Mouse (Mus musculus) mammary gland, adult 2 months (tissue): ENCODE measurements around the gene Tmtc4. TPM values are rescaled to one million over a fixed set of nuclear protein-coding genes. Genes with fewer than 3 reads are reported as not detected.

ENCODE experiments used
- polyA plus RNA-seq: library from polyadenylated mRNA; depleted of rRNA; stranded (reverse); fragments of >200 nt; gene quantifications from 2 replicates; pipeline ENCODE4 v1.2.3, GENCODE M21; 2012; ENCODE audit warnings: low replicate concordance; rRNA removed

The Tmtc4 gene
- polyA plus RNA-seq, result 5.7 and 9.7 TPM in 2 replicates

GRCm38 (mm10) chr14:122983226-122984215 lies at the start of gene Tmtc4:
Gene Tmtc4 (minus strand): TSS chr14:122984035.

DNA sequence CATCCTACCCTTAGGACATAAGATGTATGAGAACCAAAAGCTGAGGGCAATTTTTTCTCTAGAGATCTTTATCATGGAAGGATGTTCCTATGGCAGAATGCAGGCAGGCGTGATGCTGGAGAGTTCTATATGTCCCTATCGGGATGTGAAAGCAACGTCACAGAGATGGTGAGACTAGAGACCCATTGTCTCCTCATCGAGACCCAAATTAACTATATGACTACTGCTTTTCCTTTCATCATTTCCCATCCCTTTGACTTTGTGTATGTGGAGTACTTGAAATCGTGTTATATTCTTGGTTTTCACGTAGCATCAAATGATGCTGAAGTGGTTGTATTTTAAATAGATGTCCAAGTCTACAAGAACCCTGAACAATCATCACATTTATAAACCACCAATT lies 70.2 kb downstream of the Tmtc4 start, which contains the start of gene Ggact:
Ggact (minus strand) TSS at position 101 of the 400 bp plus-strand sequence.

Other genes starting within 250 kb of the Tmtc4 start
- 29.4 and 29.5 TPM in 2 replicates for gene Ggact, start 70.3 kb downstream of the Tmtc4 start, polyA plus RNA-seq